Mouse (Mus musculus): ENCODE results near the gene Scn8a. TPM values are rescaled to one million over a fixed set of nuclear protein-coding genes. Genes with fewer than 3 reads are reported as not detected.

Gene Scn8a
- polyA plus RNA-seq, 1 experiment: 0.45 TPM

- no peak for TF ChIP-seq CTCF (conservative IDR thresholded peaks at IDR 0.05; ENCODE audit: insufficient read depth, insufficient read length, low read depth, low read length)
- no peak for TF ChIP-seq POLR2A (IDR thresholded peaks at IDR 0.05; ENCODE audit: low read depth, low read length)
Measured at GRCm38 (mm10) chr15:101093988-101094387, 224.3 kb downstream of the Scn8a start.

GRCm38 (mm10) chr15:101094979-101095378 lies 225.3 kb downstream of the Scn8a start:
- Histone ChIP-seq H3K36me3 (ENCODE audit: control insufficient read depth, insufficient read depth, low read length) (no peaks in the 10 kb centered on the region), H3K4me3 (ENCODE audit: insufficient read depth, low read depth, low read length) (no peak overlapping the region), H3K4me1 (ENCODE audit: control insufficient read depth, insufficient read depth, low read length) (no peaks in the 10 kb centered on the region), H3K27me3 (replicated peaks; ENCODE audit: control insufficient read depth, insufficient read depth, low read length) (no peaks in the 10 kb centered on the region), H3K27ac (ENCODE audit: insufficient read depth, low read depth, low read length) (no peak overlapping the region)
- WGBS: 83% methylated on average over 9 of the region's 9 CpGs
- DNase-seq: no peak
- TF ChIP-seq CTCF (conservative IDR thresholded peaks at IDR 0.05; ENCODE audit: insufficient read depth, insufficient read length, low read depth, low read length) (no peak), POLR2A (IDR thresholded peaks at IDR 0.05; ENCODE audit: low read depth, low read length) (no peak)

More at GRCm38 (mm10) chr15:101093988-101094387, 224.3 kb downstream of the Scn8a start:
- H3K27ac ChIP-seq (ENCODE audit: insufficient read depth, low read depth, low read length): no peak overlapping the region
- WGBS: 83% methylated on average over 6 of the region's 6 CpGs
- no peaks in the 10 kb centered on the region for H3K4me1 ChIP-seq (ENCODE audit: control insufficient read depth, insufficient read depth, low read length)
- no peak for DNase-seq
- no peaks in the 10 kb centered on the region for H3K36me3 ChIP-seq (ENCODE audit: control insufficient read depth, insufficient read depth, low read length)
- H3K27me3 ChIP-seq (replicated peaks; ENCODE audit: control insufficient read depth, insufficient read depth, low read length): no peaks in the 10 kb centered on the region
- no peak overlapping the region for H3K4me3 ChIP-seq (ENCODE audit: insufficient read depth, low read depth, low read length)

GRCm38 (mm10) chr15:101095392-101095791 lies 225.7 kb downstream of the Scn8a start:
- 54% methylated on average over 3 of the region's 3 CpGs for WGBS
- TF ChIP-seq POLR2A (IDR thresholded peaks at IDR 0.05; ENCODE audit: low read depth, low read length) (no peak), CTCF (conservative IDR thresholded peaks at IDR 0.05; ENCODE audit: insufficient read depth, insufficient read length, low read depth, low read length) (no peak)
- Histone ChIP-seq H3K36me3 (ENCODE audit: control insufficient read depth, insufficient read depth, low read length) (no peaks in the 10 kb centered on the region), H3K27ac (ENCODE audit: insufficient read depth, low read depth, low read length) (no peak overlapping the region), H3K4me3 (ENCODE audit: insufficient read depth, low read depth, low read length) (no peak overlapping the region), H3K4me1 (ENCODE audit: control insufficient read depth, insufficient read depth, low read length) (no peaks in the 10 kb centered on the region), H3K27me3 (replicated peaks; ENCODE audit: control insufficient read depth, insufficient read depth, low read length) (no peaks in the 10 kb centered on the region)
- no peak for DNase-seq

Other genes with a start within 250 kb of the Scn8a start
- 160 and 163 TPM in 2 replicates for gene Smagp, start 232.9 kb upstream of the Scn8a start, polyA plus RNA-seq (2012; rRNA removed)
- gene Bin2, start 200.3 kb upstream of the Scn8a start, polyA plus RNA-seq (2012; rRNA removed): 1.7 and 4.7 TPM in 2 replicates
- 418 and 456 TPM in 2 replicates for gene Cela1, start 181.9 kb upstream of the Scn8a start, polyA plus RNA-seq (2012; rRNA removed)
- gene Galnt6, start 140.5 kb upstream of the Scn8a start, polyA plus RNA-seq (2012; rRNA removed): 0.24 and 1.2 TPM in 2 replicates
- 5.9 TPM in 2 replicates for gene Slc4a8, start 108.1 kb upstream of the Scn8a start, polyA plus RNA-seq (2012; rRNA removed)
- gene Gm47841, start 177.5 kb downstream of the Scn8a start, polyA plus RNA-seq (2012; rRNA removed): 0.23 TPM in 1 of 2 replicates, not detected in the other
- 8.6 and 9.6 TPM in 2 replicates for gene Fignl2, start 208.7 kb downstream of the Scn8a start, polyA plus RNA-seq (2012; rRNA removed)
- not detected in 2 replicates for gene Ankrd33, start 245.9 kb downstream of the Scn8a start, polyA plus RNA-seq (2012; rRNA removed)